ENCODE assay signal across 10 mouse cellular contexts in genomic region chr16:38467091-38467916, GRCm38 (mm10).
"Had no signal": no experiment of that assay in that cellular context is flagged by ENCODE, and none has a peak within 500 bp of the region (broad histone marks: within the 10 kb centered on the region; RNA-seq: fewer than 3 reads in every experiment).

No protein-coding gene starts in this region.

- H3K36me3 ChIP-seq: limb, embryonic 15.5 days; midbrain, embryonic 13.5 days had no signal

- H3K27ac ChIP-seq: layer of hippocampus, adult 2 months; limb, embryonic 15.5 days; midbrain, embryonic 13.5 days had no signal

- H3K4me2 ChIP-seq: limb, embryonic 15.5 days; midbrain, embryonic 13.5 days had no signal

- H3K4me1 ChIP-seq: limb, embryonic 15.5 days; midbrain, embryonic 13.5 days had no signal

- H3K9ac ChIP-seq: limb, embryonic 15.5 days; midbrain, embryonic 13.5 days had no signal

- H3K4me3 ChIP-seq: layer of hippocampus, adult 2 months; limb, embryonic 15.5 days; midbrain, embryonic 13.5 days had no signal

- H3K9me3 ChIP-seq: limb, embryonic 15.5 days; midbrain, embryonic 13.5 days had no signal

- ATAC-seq: hindbrain, embryonic 16.5 days; inflammation-experienced regulatory T-cells, adult 6 months; midbrain, embryonic 13.5 days had no signal

- DNase-seq: lung, adult 18-20 months; right cerebral cortex, adult 18-20 months; right cerebral cortex, postnatal 25 days; thymus, adult 2 months; thymus, postnatal 25 days had no signal

- H3K27me3 ChIP-seq: limb, embryonic 15.5 days; midbrain, embryonic 13.5 days had no signal
